Mouse (Mus musculus) hematopoietic multipotent progenitor cell, adult 10-12 weeks (in vitro differentiated cells): ENCODE measurements around the gene Rassf9. TPM values are rescaled to one million over a fixed set of nuclear protein-coding genes. Genes with fewer than 3 reads are reported as not detected.

ENCODE experiments used
- polyA plus RNA-seq: library from polyadenylated mRNA; stranded (reverse); fragments of >175 nt; gene quantifications from 2 replicates; pipeline ENCODE4 v1.2.3, GENCODE M21; 2012; ENCODE audit warnings: low replicate concordance

Rassf9 gene
- not detected in 2 replicates for polyA plus RNA-seq

DNA sequence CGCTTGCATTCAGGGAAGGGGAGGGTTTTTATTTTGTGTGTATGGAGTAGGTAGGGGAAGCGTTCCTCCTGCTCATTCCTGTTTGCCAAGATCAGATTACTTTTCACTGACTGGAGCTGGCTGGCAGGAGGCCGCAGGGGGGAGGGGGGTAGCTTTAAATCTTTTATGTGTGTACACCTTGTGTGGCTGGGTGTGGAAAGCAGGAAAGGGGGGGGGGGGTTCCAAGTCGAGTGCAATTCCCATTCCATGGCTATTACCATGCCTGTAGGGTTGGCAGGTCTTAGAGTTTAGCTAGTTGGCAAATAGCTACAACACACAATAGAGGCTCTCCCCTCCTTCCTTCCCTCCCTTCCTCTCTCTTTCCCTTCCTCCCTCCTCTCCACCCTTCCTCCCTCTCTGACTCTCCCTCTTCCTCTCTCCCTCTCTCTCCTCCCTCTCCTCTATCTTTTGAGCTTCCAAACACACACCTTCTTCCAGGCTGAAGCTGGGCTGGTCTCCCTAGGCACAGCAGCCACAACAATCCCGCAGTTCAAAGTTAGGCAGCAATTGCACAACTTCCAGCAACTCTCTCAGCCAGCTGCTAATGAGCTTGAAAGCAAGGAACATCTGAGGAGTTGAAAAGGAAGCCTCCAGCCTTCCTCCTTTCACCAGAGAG, at the start of gene Rassf9:
Gene Rassf9, plus strand, starts transcription at position 416 of the 655 bp plus-strand sequence.

DNA sequence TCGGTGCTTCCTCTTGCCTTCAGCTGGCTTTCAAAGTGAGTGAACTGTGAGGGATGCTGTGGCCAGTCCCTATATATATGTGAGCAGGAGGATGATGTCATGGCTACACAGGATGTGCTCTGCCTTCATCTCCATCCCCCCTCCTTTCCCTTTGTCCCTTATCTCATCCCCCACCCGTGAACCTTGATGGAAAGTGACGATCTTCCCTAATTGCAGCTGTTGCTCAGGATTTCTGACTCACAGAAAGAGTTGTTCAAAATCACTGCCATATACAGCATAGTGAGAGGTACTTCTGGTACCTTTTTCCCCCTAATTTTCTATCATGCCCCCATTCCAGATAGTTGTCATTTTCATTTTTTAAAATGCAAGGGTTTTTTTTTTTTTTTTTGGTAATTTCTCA, 21.6 kb upstream of the Rassf9 start, which contains the start of gene Nts:
Gene Nts, minus strand, starts transcription at position 101 of the 400 bp plus-strand sequence.

Other genes with a start within 250 kb of the Rassf9 start
- not detected in 2 replicates for gene Nts, start 21.7 kb upstream of the Rassf9 start, polyA plus RNA-seq